Mouse (Mus musculus) thymus, adult 2 months (tissue): ENCODE results near the gene Ttll8. TPM values are rescaled to one million over a fixed set of nuclear protein-coding genes. Genes with fewer than 3 reads are reported as not detected.

Source experiments
- DNase-seq: peaks from one replicate; pipeline ENCODE4 v3.0.0; 2021
- H3K27ac ChIP-seq: fragments of 200-500 bp; 2 replicates; pipeline ENCODE4 v1.5.1; 2012; ENCODE audit warnings: low read length, control low read depth; ENCODE audit not compliant: control insufficient read depth, insufficient read depth
- H3K27me3 ChIP-seq: fragments of 200-500 bp; 2 replicates; pipeline ENCODE4 v1.6.1; 2012; ENCODE audit warnings: mild to moderate bottlenecking, low read length, moderate library complexity, mixed read lengths; ENCODE audit not compliant: control insufficient read depth, insufficient read depth
- H3K36me3 ChIP-seq: fragments of 200-500 bp; 2 replicates; pipeline ENCODE4 v1.6.1; 2012; ENCODE audit warnings: mild to moderate bottlenecking, low read length, moderate library complexity; ENCODE audit not compliant: control insufficient read depth, insufficient read depth
- H3K4me1 ChIP-seq: fragments of 200-500 bp; replicated peaks from 2 replicates; pipeline ENCODE4 v1.6.1; 2012; ENCODE audit warnings: low read length; ENCODE audit not compliant: control insufficient read depth, insufficient read depth
- H3K4me3 ChIP-seq: fragments of 200-500 bp; 2 replicates; pipeline ENCODE4 v1.5.1; 2012; ENCODE audit warnings: mild to moderate bottlenecking, low read length, control low read depth, moderate library complexity; ENCODE audit not compliant: control insufficient read depth, insufficient read depth
- CTCF ChIP-seq: fragments of 200-500 bp; IDR thresholded peaks from 2 replicates; pipeline ENCODE4 v1.5.1; 2012; ENCODE audit warnings: mild to moderate bottlenecking, control low read depth, low read length, moderate library complexity, borderline replicate concordance; ENCODE audit not compliant: control insufficient read depth, poor library complexity, insufficient read depth; ENCODE audit errors: extremely low read depth
- POLR2A ChIP-seq: fragments of 200-500 bp; IDR thresholded peaks from 2 replicates; pipeline ENCODE4 v1.6.1; 2012; ENCODE audit warnings: mild to moderate bottlenecking, low read length, control low read depth, moderate library complexity; ENCODE audit not compliant: control insufficient read depth, poor library complexity, insufficient read depth; ENCODE audit errors: extremely low read depth
- WGBS: fragments of 180-500 bp; shearing (Covaris S2); methylation state at CpG from one replicate; pipeline ENCODE4 v1.1.7; 2018; 5-methylcytosine and 5-hydroxymethylcytosine counted together
- polyA plus RNA-seq: library from polyadenylated mRNA; depleted of rRNA; stranded (reverse); fragments of >200 nt; gene quantifications from 2 replicates; pipeline ENCODE4 v1.2.3, GENCODE M21; 2012

Ttll8 gene
- polyA plus RNA-seq, 1 experiment = 0.05 TPM

DNA sequence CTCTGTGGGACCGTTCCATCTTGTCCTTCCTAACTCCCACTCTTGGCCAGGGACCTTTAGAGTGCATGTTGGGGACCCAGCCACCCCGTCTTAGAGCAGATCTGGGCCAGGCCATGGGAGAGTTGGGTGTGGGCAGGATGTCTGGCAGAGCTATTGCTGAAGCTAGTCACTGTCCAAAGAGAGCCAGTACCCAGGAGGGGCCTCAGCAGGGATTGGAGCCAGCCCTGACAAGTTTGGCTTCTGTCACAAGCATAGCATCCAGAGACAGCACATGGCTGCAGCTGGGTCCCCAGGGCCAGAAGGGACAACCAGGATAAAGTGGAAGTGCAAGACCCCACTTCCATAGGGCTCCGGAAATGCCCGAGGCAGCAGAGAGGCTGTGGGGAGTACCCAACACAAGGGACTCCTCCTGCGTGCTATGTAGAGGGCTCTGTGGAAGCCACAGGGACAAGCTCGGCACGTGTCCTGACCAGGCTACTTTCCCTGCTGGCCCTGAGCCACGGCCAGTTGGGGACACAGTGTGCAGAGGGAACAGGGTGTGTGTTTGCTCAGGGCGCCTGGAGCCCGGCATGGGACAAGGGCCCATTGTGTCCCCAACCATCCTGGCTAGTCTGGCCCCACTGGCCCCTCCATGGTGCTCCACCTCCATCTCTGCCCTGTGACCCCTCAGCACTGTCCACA is 103.9 kb downstream of the Ttll8 start:
- Histone ChIP-seq H3K36me3 (no peaks in the 10 kb centered on the region), H3K4me1 (no peaks in the 10 kb centered on the region), H3K27ac (no peak overlapping the region), H3K27me3 (no peaks in the 10 kb centered on the region), H3K4me3 (no peak overlapping the region)
- WGBS = 90% methylated on average over 10 of the region's 10 CpGs
- no peak for TF ChIP-seq POLR2A
- TF ChIP-seq CTCF = no peak
- no peak for DNase-seq

DNA sequence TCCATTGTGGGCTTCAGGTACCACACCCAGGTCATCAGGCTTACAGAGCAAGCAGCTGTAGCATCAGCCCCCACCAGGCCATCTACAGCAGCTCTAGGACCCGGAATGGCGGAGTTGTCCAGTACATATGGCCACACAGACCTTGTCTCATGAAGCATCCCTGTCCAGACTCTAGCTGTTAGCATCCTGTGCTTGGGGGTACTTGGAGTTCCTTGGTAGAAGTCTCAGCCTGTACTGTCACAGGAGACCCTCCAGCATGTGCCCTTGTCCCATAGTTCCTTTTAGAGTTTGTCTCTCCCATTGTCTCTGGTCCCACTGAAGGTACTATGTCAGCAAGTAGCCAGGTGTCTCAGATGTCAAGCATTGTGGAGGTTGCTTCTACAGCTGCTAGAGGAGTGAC is 104.6 kb downstream of the Ttll8 start:
- 94% methylated on average over 2 of the region's 2 CpGs for WGBS
- DNase-seq = no peak
- Histone ChIP-seq H3K36me3 (no peaks in the 10 kb centered on the region), H3K4me3 (no peak overlapping the region), H3K27ac (no peak overlapping the region), H3K27me3 (no peaks in the 10 kb centered on the region), H3K4me1 (peaks cover 3% of the 10 kb centered on the region; the same call in 1 of the 2 replicates)
- TF ChIP-seq CTCF = no peak
- TF ChIP-seq POLR2A = no peak

DNA sequence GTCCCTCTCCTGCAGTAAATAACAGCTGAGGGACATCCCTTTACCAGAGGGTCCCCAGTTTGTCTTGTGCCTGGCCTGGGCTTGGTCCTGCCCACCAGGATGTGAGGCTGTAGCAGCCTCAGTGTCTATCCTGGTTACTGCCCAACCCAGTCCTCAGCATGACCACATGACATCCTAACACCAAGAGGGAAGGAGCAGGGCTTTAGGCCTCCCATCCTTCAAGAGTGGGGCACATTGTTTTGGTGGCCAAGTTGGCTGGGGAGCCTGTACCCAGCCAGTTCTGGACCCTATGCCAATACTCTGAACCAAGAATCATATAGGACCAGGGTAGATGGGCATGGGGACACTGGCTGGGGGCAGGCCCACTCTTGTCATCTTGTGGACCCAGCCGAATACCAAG is 105.6 kb downstream of the Ttll8 start:
- WGBS = 97% methylated on average over 1 of the region's 1 CpGs
- no peak for DNase-seq
- TF ChIP-seq CTCF (no peak), POLR2A (no peak)
- no peaks in the 10 kb centered on the region for H3K27me3 ChIP-seq
- peaks cover 6% of the 10 kb centered on the region; the same call in 1 of the 2 replicates for H3K4me1 ChIP-seq
- no peak overlapping the region for H3K4me3 ChIP-seq
- H3K27ac ChIP-seq = no peak overlapping the region
- H3K36me3 ChIP-seq = no peaks in the 10 kb centered on the region

DNA sequence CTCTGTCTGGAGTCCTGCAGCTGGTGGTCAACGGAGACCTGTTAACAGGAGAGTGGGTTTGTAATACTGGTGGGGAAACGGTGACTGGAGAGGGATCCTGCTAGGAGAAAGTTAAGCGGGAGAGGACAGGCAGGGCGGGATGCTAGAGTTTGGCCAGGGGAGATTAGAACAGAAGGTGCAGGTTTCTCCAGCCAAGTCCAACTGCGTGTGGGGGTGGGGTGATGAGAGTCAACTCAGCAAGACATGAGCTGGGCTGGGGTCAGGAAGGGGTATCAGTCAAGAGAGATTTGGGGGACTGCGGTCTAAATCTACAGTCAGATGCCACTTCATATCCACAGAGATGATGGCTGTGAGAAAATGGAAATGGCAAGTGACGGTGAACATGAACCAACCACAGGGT is 109.3 kb downstream of the Ttll8 start:
- TF ChIP-seq POLR2A (no peak), CTCF (no peak)
- H3K27me3 ChIP-seq = no peaks in the 10 kb centered on the region
- no peak overlapping the region for H3K27ac ChIP-seq
- no peak overlapping the region for H3K4me3 ChIP-seq
- H3K36me3 ChIP-seq = no peaks in the 10 kb centered on the region
- peaks cover 10% of the 10 kb centered on the region; the same call in 1 of the 2 replicates for H3K4me1 ChIP-seq
- WGBS = 98% methylated on average over 7 of the region's 7 CpGs
- no peak for DNase-seq

DNA sequence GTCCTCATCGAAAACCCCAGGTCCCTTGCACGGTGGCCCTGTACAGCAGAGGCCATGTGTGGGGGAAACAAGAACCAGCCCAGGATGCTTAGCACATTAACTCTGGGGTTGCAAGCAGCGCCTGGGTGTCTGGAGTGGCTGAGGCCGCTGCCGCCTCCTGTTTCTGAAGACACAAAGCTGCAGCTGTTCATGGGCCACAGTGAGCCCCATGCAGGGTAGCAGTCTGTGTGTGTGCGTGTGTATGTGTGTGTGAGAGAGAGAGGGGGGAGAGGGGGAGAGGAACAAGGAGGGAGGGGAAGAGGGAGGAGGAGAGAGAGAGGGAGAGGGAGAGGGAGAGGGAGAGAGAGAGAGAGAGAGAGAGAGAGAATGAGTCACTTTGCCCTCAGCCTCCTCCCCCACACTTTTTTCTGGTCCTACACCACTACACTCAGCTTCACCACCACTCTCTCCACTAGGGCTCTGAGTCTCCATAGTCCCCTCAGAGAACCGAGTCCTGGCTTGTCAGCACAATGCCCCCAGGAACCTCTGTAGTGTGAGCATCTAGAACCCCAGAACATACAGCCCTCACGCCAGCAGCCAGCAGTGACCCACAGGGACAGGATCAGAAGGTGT is 110.6 kb downstream of the Ttll8 start:
- TF ChIP-seq POLR2A (no peak), CTCF (no peak)
- Histone ChIP-seq H3K36me3 (no peaks in the 10 kb centered on the region), H3K27ac (no peak overlapping the region), H3K4me1 (peaks cover 10% of the 10 kb centered on the region; the same call in 1 of the 2 replicates), H3K4me3 (no peak overlapping the region), H3K27me3 (no peaks in the 10 kb centered on the region)
- WGBS = 16% methylated on average over 8 of the region's 8 CpGs
- DNase-seq = no peak

DNA sequence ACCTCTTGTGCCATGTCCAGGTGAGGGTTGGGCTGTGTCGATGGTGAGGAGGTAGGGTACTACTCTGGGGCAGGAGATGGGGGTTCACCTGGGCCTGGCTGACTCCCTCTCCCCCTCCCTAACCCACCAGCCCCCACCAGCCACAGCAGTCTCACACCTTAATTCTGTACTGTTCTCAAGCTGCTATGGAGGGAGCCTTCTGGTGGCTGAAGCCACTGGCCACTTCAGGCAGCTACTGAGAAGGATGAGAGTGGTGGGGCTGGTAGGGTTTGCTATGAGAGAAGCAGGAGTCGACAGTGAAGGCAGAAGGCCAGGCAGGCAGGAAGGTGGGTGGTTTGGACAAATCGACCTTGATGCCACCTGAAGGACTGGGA is 111.9 kb downstream of the Ttll8 start:
- 73% methylated on average over 3 of the region's 3 CpGs for WGBS
- TF ChIP-seq POLR2A (no peak), CTCF (no peak)
- no peak for DNase-seq

DNA sequence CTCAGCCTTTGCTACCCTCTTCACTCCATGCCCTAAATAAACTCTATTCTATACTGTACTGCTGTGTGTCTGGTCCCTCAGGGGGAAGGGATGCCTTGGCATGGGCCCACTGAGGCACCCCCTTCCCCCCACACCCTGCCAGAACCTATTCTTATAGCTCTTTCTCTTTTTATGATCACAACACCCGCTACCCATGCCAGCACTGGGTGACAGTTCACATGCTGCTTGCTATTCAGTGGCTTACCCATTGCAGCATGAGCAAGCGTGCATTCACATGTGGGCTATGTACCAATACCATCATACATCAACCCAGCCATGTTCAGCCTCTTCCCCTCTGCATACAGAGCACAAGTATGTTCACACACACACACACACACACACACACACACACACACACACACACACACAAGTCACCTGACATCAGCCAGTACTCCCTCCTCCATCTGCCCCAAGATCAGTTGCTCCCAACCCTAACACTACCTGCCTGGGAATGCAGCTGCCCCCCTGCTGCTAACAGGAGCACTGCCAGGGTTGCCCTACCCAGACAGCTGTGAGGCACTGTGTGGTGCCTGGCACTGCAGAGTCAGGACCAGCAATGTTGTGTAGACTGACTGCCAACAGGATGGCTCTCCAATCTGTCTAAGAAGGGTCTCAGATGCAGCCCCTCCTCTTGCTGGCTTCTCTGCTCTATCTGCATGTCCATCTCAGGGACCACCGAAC is 112.5 kb downstream of the Ttll8 start:
- TF ChIP-seq CTCF (no peak), POLR2A (no peak)

More for the DNA sequence above, 111.9 kb downstream of the Ttll8 start:
- Histone ChIP-seq H3K27me3 (no peaks in the 10 kb centered on the region), H3K4me3 (no peak overlapping the region), H3K27ac (no peak overlapping the region), H3K36me3 (no peaks in the 10 kb centered on the region), H3K4me1 (peaks cover 16% of the 10 kb centered on the region)

More for the DNA sequence above, 112.5 kb downstream of the Ttll8 start:
- no peak overlapping the region for H3K27ac ChIP-seq
- no peak overlapping the region for H3K4me3 ChIP-seq
- DNase-seq = no peak
- H3K36me3 ChIP-seq = no peaks in the 10 kb centered on the region
- no peaks in the 10 kb centered on the region for H3K27me3 ChIP-seq
- peaks cover 20% of the 10 kb centered on the region for H3K4me1 ChIP-seq
- 96% methylated on average over 3 of the region's 3 CpGs for WGBS
